Mouse (Mus musculus): Measurements from ENCODE around the gene Far2. TPM values are rescaled to one million over a fixed set of nuclear protein-coding genes. Genes with fewer than 3 reads are reported as not detected.

Far2 gene
- polyA plus RNA-seq, 1 experiment from 2014 or later = 1.4 TPM

DNA sequence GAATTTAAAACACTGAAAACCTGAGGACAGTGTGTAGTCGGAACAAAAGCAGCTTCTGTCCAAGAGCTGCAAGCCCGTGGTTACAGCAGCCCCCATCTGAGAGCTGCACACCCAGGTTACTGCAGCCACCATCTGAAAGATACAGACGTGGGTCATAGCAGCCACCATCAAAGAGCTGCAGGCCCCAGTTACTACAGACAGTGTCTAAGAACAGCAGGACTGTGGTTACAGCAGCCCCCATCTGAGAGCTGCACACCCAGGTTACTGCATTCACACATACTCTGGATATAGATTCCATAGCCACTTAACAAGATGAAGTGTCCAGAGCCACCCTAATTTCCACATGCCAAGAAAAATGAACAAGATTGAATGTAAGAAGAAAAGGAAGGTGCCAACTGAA is 180.5 kb downstream of the Far2 start:
- 52% methylated on average over 3 of the region's 3 CpGs for WGBS
- H3K36me3 ChIP-seq = no peaks in the 10 kb centered on the region
- H3K27ac ChIP-seq (replicated peaks) = no peak overlapping the region
- no peak for ATAC-seq (ENCODE audit: extremely low read depth, insufficient number of reproducible peaks, low FRiP score, low TSS enrichment)
- no peaks in the 10 kb centered on the region for H3K9me3 ChIP-seq
- no peak overlapping the region for H3K4me3 ChIP-seq
- H3K4me2 ChIP-seq = no peak overlapping the region
- no peak overlapping the region for H3K9ac ChIP-seq
- no peaks in the 10 kb centered on the region for H3K27me3 ChIP-seq (replicated peaks)
- peaks cover 2% of the 10 kb centered on the region; the same call in 1 of the 2 replicates for H3K4me1 ChIP-seq

Other genes starting within 250 kb of the Far2 start
- gene Ergic2, start 165.1 kb downstream of the Far2 start, polyA plus RNA-seq (2015; fragmentation: Nextera tagmentation; extraction: Ambion mirVana) = 139 and 157 TPM in 2 replicates